Mouse (Mus musculus) layer of hippocampus, postnatal 25 days (tissue): ENCODE data around the gene Nectin4. TPM values are rescaled to one million over a fixed set of nuclear protein-coding genes. Genes with fewer than 3 reads are reported as not detected.

Experiments used
- DNase-seq, 2 experiments: peaks; one replicate each; pipeline ENCODE4 v3.0.0; 2022; ENCODE audit warnings: mixed read lengths in 2 of 2, low spot score in 1 of 2; ENCODE audit errors: extremely low spot score in 1 of 2
- total RNA-seq, 2 experiments: library from RNA; stranded (reverse); gene quantifications; 2 replicates each; pipeline ENCODE4 v1.2.3; 2021

Gene Nectin4
- total RNA-seq, 2 experiments from 2014 or later: 3.6 to 3.7 TPM

- DNase-seq: no peak
Measured at GRCm38 (mm10) chr1:171410231-171410630, 40.3 kb downstream of the Nectin4 start.

GRCm38 (mm10) chr1:171410947-171411484, 41.1 kb downstream of the Nectin4 start, which contains the start of gene Usf1:
Usf1 (plus strand) TSS chr1:171411313.
- peak; percentile 87 to 89 for DNase-seq

- DNase-seq: no peak
Measured at GRCm38 (mm10) chr1:171411492-171411941, 41.6 kb downstream of the Nectin4 start.

GRCm38 (mm10) chr1:171412001-171412441, 42.1 kb downstream of the Nectin4 start:
- DNase-seq: peak in 1 of 2 experiments; percentile 25

- DNase-seq: no peak
Measured at GRCm38 (mm10) chr1:171412446-171412845, 42.5 kb downstream of the Nectin4 start.

GRCm38 (mm10) chr1:171413608-171414007, 43.7 kb downstream of the Nectin4 start:
- no peak for DNase-seq

- no peak for DNase-seq
Measured at GRCm38 (mm10) chr1:171418660-171419059, 48.8 kb downstream of the Nectin4 start, which contains the start of gene Tstd1. Tstd1 (plus strand) TSS chr1:171418872.

GRCm38 (mm10) chr1:171419291-171419882, 49.5 kb downstream of the Nectin4 start:
- DNase-seq: no peak

- no peak for DNase-seq
Measured at GRCm38 (mm10) chr1:171419905-171420304, 50.0 kb downstream of the Nectin4 start.

- DNase-seq: no peak
Measured at GRCm38 (mm10) chr1:171422504-171423095, 52.7 kb downstream of the Nectin4 start.

- DNase-seq: no peak
Measured at GRCm38 (mm10) chr1:171424638-171425037, 54.7 kb downstream of the Nectin4 start.

- no peak for DNase-seq
Measured at GRCm38 (mm10) chr1:171425126-171425525, 55.2 kb downstream of the Nectin4 start.

GRCm38 (mm10) chr1:171432158-171432557, 62.3 kb downstream of the Nectin4 start:
- DNase-seq: no peak

- DNase-seq: no peak
Measured at GRCm38 (mm10) chr1:171435288-171435814, 65.5 kb downstream of the Nectin4 start.

GRCm38 (mm10) chr1:171435974-171436373, 66.1 kb downstream of the Nectin4 start:
- no peak for DNase-seq

GRCm38 (mm10) chr1:171437264-171438013, 67.5 kb downstream of the Nectin4 start, which contains the start of gene F11r:
F11r (plus strand) TSS chr1:171437535.
- no peak for DNase-seq

Other genes starting within 250 kb of the Nectin4 start
- 100 to 1,000 TPM; 204 to 220 TPM for gene Sdhc, start 219.5 kb upstream of the Nectin4 start, total RNA-seq
- gene Mpz, start 219.4 kb upstream of the Nectin4 start, total RNA-seq: not detected
- gene Pcp4l1, start 173.8 kb upstream of the Nectin4 start, total RNA-seq: 10 to 100 TPM; 42.1 to 43.6 TPM
- gene Nr1i3, start 156.1 kb upstream of the Nectin4 start, total RNA-seq: under 1 TPM; 0.12 to 0.15 TPM
- gene Tomm40l, start 147.6 kb upstream of the Nectin4 start, total RNA-seq: 10 to 100 TPM; 81.4 to 85.9 TPM
- 1 to 10 TPM; 1.9 to 2.3 TPM for gene Apoa2, start 145.0 kb upstream of the Nectin4 start, total RNA-seq
- 10 to 100 TPM; 13.1 to 15.8 TPM for gene Fcer1g, start 135.7 kb upstream of the Nectin4 start, total RNA-seq
- 10 to 100 TPM; 23.5 to 26.1 TPM for gene Adamts4, start 119.7 kb upstream of the Nectin4 start, total RNA-seq
- 100 to 1,000 TPM; 280 to 296 TPM for gene Ndufs2, start 118.7 kb upstream of the Nectin4 start, total RNA-seq
- gene B4galt3, start 99.8 kb upstream of the Nectin4 start, total RNA-seq: 10 to 100 TPM; 63.9 to 66.7 TPM
- gene Ppox, start 88.9 kb upstream of the Nectin4 start, total RNA-seq: 10 to 100 TPM; 21.9 to 33.4 TPM
- 10 to 100 TPM; 58.1 to 64.8 TPM for gene Usp21, start 82.1 kb upstream of the Nectin4 start, total RNA-seq
- 100 to 1,000 TPM; 105 to 116 TPM for gene Ufc1, start 75.1 kb upstream of the Nectin4 start, total RNA-seq
- gene Dedd, start 41.0 kb upstream of the Nectin4 start, total RNA-seq: 10 to 100 TPM; 34.6 to 35.4 TPM
- 10 to 100 TPM; 45.7 to 47.3 TPM for gene Nit1, start 24.5 kb upstream of the Nectin4 start, total RNA-seq
- 100 to 1,000 TPM; 163 to 173 TPM for gene Pfdn2, start 24.4 kb upstream of the Nectin4 start, total RNA-seq
- 1 to 10 TPM; 6.4 to 9.2 TPM for gene Klhdc9, start 9.3 kb upstream of the Nectin4 start, total RNA-seq
- 1 to 10 TPM; 1.8 to 2.0 TPM for gene Arhgap30, start 18.9 kb downstream of the Nectin4 start, total RNA-seq
- 100 to 1,000 TPM; 113 to 139 TPM for gene Usf1, start 41.2 kb downstream of the Nectin4 start, total RNA-seq
- 1 to 10 TPM; 3.1 to 3.3 TPM for gene Tstd1, start 48.8 kb downstream of the Nectin4 start, total RNA-seq
- gene F11r, start 67.4 kb downstream of the Nectin4 start, total RNA-seq: 1 to 10 TPM; 4.7 to 5.1 TPM
- gene Alyref2, start 133.4 kb downstream of the Nectin4 start, total RNA-seq: 1 to 10 TPM; 6.1 to 7.5 TPM
- gene Itln1, start 165.2 kb downstream of the Nectin4 start, total RNA-seq: not detected
- not detected for gene Cd244a, start 189.1 kb downstream of the Nectin4 start, total RNA-seq
- gene Ly9, start 237.3 kb downstream of the Nectin4 start, total RNA-seq: under 1 TPM in 1 of 2 experiments, not detected in 1; 0.23 TPM